In the genomic region with DNA sequence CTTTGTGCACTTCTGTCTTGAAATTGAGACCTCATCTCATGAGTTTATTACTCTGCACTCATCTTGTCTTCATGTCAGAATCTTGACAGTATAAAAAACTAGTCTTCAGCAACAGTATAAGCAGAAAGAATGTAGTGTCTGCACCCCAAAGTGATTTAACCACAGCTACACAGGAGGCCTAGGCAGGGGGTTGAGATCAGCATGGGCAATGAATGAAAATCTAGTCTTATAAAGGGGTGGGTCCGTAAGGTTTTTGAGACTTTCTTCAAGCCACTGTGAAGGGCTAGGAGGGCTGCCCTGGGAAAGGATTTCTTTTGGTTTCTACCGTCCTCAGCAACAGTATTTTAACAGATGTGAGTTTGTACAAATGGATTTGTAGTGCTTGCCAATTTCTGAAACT, we compare ENCODE assay signal across 8 mouse cellular contexts. TPM values are rescaled to one million over a fixed set of nuclear protein-coding genes. Genes with fewer than 3 reads are reported as not detected.
DNase-seq lines count a peak whose midpoint lies in the region; ATAC-seq lines count a peak whose summit lies in the region.

No protein-coding gene starts in this region.

- no peaks in the 10 kb centered on the region for H3K27me3 ChIP-seq in kidney, embryonic 15.5 days
- H3K27me3 ChIP-seq in hindbrain, embryonic 12.5 days: no peaks in the 10 kb centered on the region
- no peaks in the 10 kb centered on the region for H3K27me3 ChIP-seq in midbrain, embryonic 11.5 days (ENCODE audit: control insufficient read depth, insufficient read depth, low read length)

- WGBS in kidney, embryonic 15.5 days: 52% methylated on average over 2 of the region's 2 CpGs
- 42% methylated on average over 2 of the region's 2 CpGs for WGBS in hindbrain, embryonic 12.5 days
- WGBS in midbrain, embryonic 11.5 days: 53% methylated on average over 2 of the region's 2 CpGs

- H3K36me3 ChIP-seq in kidney, embryonic 15.5 days: peaks cover 52% of the 10 kb centered on the region
- peaks cover 34% of the 10 kb centered on the region for H3K36me3 ChIP-seq in hindbrain, embryonic 12.5 days
- peaks cover 2% of the 10 kb centered on the region for H3K36me3 ChIP-seq in midbrain, embryonic 11.5 days (ENCODE audit: control insufficient read depth, insufficient read depth, low read length)

- DNase-seq in kidney, postnatal 14 days: no peak
- DNase-seq in midbrain, embryonic 11.5 days (ENCODE audit: low spot score, missing footprints): no peak
- DNase-seq in testis, postnatal 10 days (ENCODE audit: low spot score): no peak
- no peak for DNase-seq in cerebellum, adult 9-10 months

- H3K4me3 ChIP-seq in kidney, embryonic 15.5 days (replicated peaks): peak overlapping the region; percentile 62
- H3K4me3 ChIP-seq in hindbrain, embryonic 12.5 days: peak overlapping the region; percentile 53
- no peak overlapping the region for H3K4me3 ChIP-seq in midbrain, embryonic 11.5 days (ENCODE audit: low read depth, low read length)

- no peak overlapping the region for H3K9ac ChIP-seq in kidney, embryonic 15.5 days
- H3K9ac ChIP-seq in hindbrain, embryonic 12.5 days: no peak overlapping the region
- H3K9ac ChIP-seq in midbrain, embryonic 11.5 days (ENCODE audit: low read length): no peak overlapping the region

- ATAC-seq in kidney, embryonic 15.5 days (replicated peaks; ENCODE audit: low FRiP score): peak; percentile 20; the same call in 1 of the 2 replicates
- ATAC-seq in common myeloid progenitor, adult 5-6 weeks (replicated peaks; ENCODE audit: low read depth, poor library complexity, severe bottlenecking): peak; percentile 13; the same call in 1 of the 2 replicates
- peak; percentile 17; the same call in 1 of the 2 replicates for ATAC-seq in hindbrain, embryonic 12.5 days (ENCODE audit: low FRiP score)
- peak; percentile 19; the same call in 1 of the 2 replicates for ATAC-seq in midbrain, embryonic 11.5 days (ENCODE audit: low FRiP score)
- ATAC-seq in megakaryocyte-erythroid progenitor cell, adult 5-6 weeks (replicated peaks; ENCODE audit: low FRiP score, low TSS enrichment, poor library complexity, severe bottlenecking): no peak

- H3K4me1 ChIP-seq in kidney, embryonic 15.5 days: peaks cover 17% of the 10 kb centered on the region
- H3K4me1 ChIP-seq in hindbrain, embryonic 12.5 days: peaks cover 3% of the 10 kb centered on the region
- H3K4me1 ChIP-seq in midbrain, embryonic 11.5 days (ENCODE audit: control insufficient read depth, insufficient read depth, low read length): no peaks in the 10 kb centered on the region; the same call in 1 of the 2 replicates

- 0 out of 2 replicates have a peak overlapping the region, but pooled peaks have one; percentile 69 for H3K27ac ChIP-seq in kidney, embryonic 15.5 days
- no peak overlapping the region for H3K27ac ChIP-seq in hindbrain, embryonic 12.5 days
- no peak overlapping the region for H3K27ac ChIP-seq in midbrain, embryonic 11.5 days (ENCODE audit: low read depth, low read length)

- H3K9me3 ChIP-seq in kidney, embryonic 15.5 days (replicated peaks): no peaks in the 10 kb centered on the region
- no peaks in the 10 kb centered on the region for H3K9me3 ChIP-seq in hindbrain, embryonic 12.5 days (replicated peaks)
- no peaks in the 10 kb centered on the region for H3K9me3 ChIP-seq in midbrain, embryonic 11.5 days (ENCODE audit: control insufficient read depth, low read length)

- peak overlapping the region; percentile 59 for H3K4me2 ChIP-seq in kidney, embryonic 15.5 days
- H3K4me2 ChIP-seq in hindbrain, embryonic 12.5 days (replicated peaks): peak overlapping the region; percentile 51; the same call in 1 of the 2 replicates
- peak overlapping the region; percentile 48; the same call in 1 of the 2 replicates for H3K4me2 ChIP-seq in midbrain, embryonic 11.5 days

RNA-seq across cellular contexts. Expression of a gene that starts 0.3 kb away (rescaled TPM):
- polyA plus RNA-seq in kidney, embryonic 15.5 days (2015; fragmentation: Nextera tagmentation; extraction: Ambion mirVana): 53.6 and 55.8 TPM in 2 replicates
- 26.2 and 28.2 TPM in 2 replicates for total RNA-seq in common myeloid progenitor, adult 5-6 weeks (2017)
- polyA plus RNA-seq in hindbrain, embryonic 12.5 days (2016; fragmentation: Nextera tagmentation; extraction: Ambion mirVana): 63.7 and 65.4 TPM in 2 replicates
- polyA plus RNA-seq in midbrain, embryonic 11.5 days (2014; fragmentation: Nextera tagmentation; extraction: Ambion mirVana): 61.9 and 66.2 TPM in 2 replicates
- 39.9 and 57.6 TPM in 2 replicates for total RNA-seq in megakaryocyte-erythroid progenitor cell, adult 5-6 weeks (2014; fragmentation: Nextera tagmentation)
- total RNA-seq in megakaryocyte-erythroid progenitor cell, adult 5-6 weeks (2017): 33.5 and 34.1 TPM in 2 replicates

RNA-seq across cellular contexts. Expression of a gene that starts 10.7 kb away (rescaled TPM):
- polyA plus RNA-seq in kidney, embryonic 15.5 days (2015; fragmentation: Nextera tagmentation; extraction: Ambion mirVana): 0.92 and 1.0 TPM in 2 replicates
- total RNA-seq in common myeloid progenitor, adult 5-6 weeks (2017): 0.27 and 0.82 TPM in 2 replicates
- polyA plus RNA-seq in hindbrain, embryonic 12.5 days (2016; fragmentation: Nextera tagmentation; extraction: Ambion mirVana): 0.50 and 0.52 TPM in 2 replicates
- 0.87 and 1.1 TPM in 2 replicates for polyA plus RNA-seq in midbrain, embryonic 11.5 days (2014; fragmentation: Nextera tagmentation; extraction: Ambion mirVana)
- total RNA-seq in megakaryocyte-erythroid progenitor cell, adult 5-6 weeks (2014; fragmentation: Nextera tagmentation): 0.87 and 0.99 TPM in 2 replicates
- 0.69 TPM in 1 of 2 replicates, not detected in the other for total RNA-seq in megakaryocyte-erythroid progenitor cell, adult 5-6 weeks (2017)

RNA-seq across cellular contexts. Expression of a gene that starts 11.1 kb away (rescaled TPM):
- polyA plus RNA-seq in kidney, embryonic 15.5 days (2015; fragmentation: Nextera tagmentation; extraction: Ambion mirVana): 68.2 and 72.6 TPM in 2 replicates
- 39.3 and 46.1 TPM in 2 replicates for total RNA-seq in common myeloid progenitor, adult 5-6 weeks (2017)
- 57.0 and 58.2 TPM in 2 replicates for polyA plus RNA-seq in hindbrain, embryonic 12.5 days (2016; fragmentation: Nextera tagmentation; extraction: Ambion mirVana)
- polyA plus RNA-seq in midbrain, embryonic 11.5 days (2014; fragmentation: Nextera tagmentation; extraction: Ambion mirVana): 55.4 and 61.8 TPM in 2 replicates
- 20.2 and 31.1 TPM in 2 replicates for total RNA-seq in megakaryocyte-erythroid progenitor cell, adult 5-6 weeks (2014; fragmentation: Nextera tagmentation)
- total RNA-seq in megakaryocyte-erythroid progenitor cell, adult 5-6 weeks (2017): 22.6 and 24.8 TPM in 2 replicates

RNA-seq across cellular contexts. Expression of a gene that starts 11.3 kb away (rescaled TPM):
- polyA plus RNA-seq in kidney, embryonic 15.5 days (2015; fragmentation: Nextera tagmentation; extraction: Ambion mirVana): 545 and 565 TPM in 2 replicates
- total RNA-seq in common myeloid progenitor, adult 5-6 weeks (2017): 345 and 391 TPM in 2 replicates
- polyA plus RNA-seq in hindbrain, embryonic 12.5 days (2016; fragmentation: Nextera tagmentation; extraction: Ambion mirVana): 506 and 544 TPM in 2 replicates
- 595 and 615 TPM in 2 replicates for polyA plus RNA-seq in midbrain, embryonic 11.5 days (2014; fragmentation: Nextera tagmentation; extraction: Ambion mirVana)
- 398 and 455 TPM in 2 replicates for total RNA-seq in megakaryocyte-erythroid progenitor cell, adult 5-6 weeks (2014; fragmentation: Nextera tagmentation)
- total RNA-seq in megakaryocyte-erythroid progenitor cell, adult 5-6 weeks (2017): 365 and 374 TPM in 2 replicates

RNA-seq across cellular contexts. Expression of a gene that starts 17.0 kb away (rescaled TPM):
- polyA plus RNA-seq in kidney, embryonic 15.5 days (2015; fragmentation: Nextera tagmentation; extraction: Ambion mirVana): 113 and 123 TPM in 2 replicates
- 42.8 and 66.8 TPM in 2 replicates for total RNA-seq in common myeloid progenitor, adult 5-6 weeks (2017)
- 69.4 and 69.8 TPM in 2 replicates for polyA plus RNA-seq in hindbrain, embryonic 12.5 days (2016; fragmentation: Nextera tagmentation; extraction: Ambion mirVana)
- 56.6 and 58.1 TPM in 2 replicates for polyA plus RNA-seq in midbrain, embryonic 11.5 days (2014; fragmentation: Nextera tagmentation; extraction: Ambion mirVana)
- total RNA-seq in megakaryocyte-erythroid progenitor cell, adult 5-6 weeks (2014; fragmentation: Nextera tagmentation): 43.8 and 52.6 TPM in 2 replicates
- 61.9 and 77.4 TPM in 2 replicates for total RNA-seq in megakaryocyte-erythroid progenitor cell, adult 5-6 weeks (2017)
